Mouse (Mus musculus) kidney, postnatal 0 days (tissue): ENCODE data around the gene Gga1. TPM values are rescaled to one million over a fixed set of nuclear protein-coding genes. Genes with fewer than 3 reads are reported as not detected.

Source experiments
- ATAC-seq: fragments of 200-750 bp; cut with Nextera tagmentation; replicated peaks from 2 replicates; pipeline ENCODE4 v1.8.0; 2017; ENCODE audit warnings: low read depth, moderate number of reproducible peaks, moderate TSS enrichment, moderate library complexity; ENCODE audit not compliant: low FRiP score
- DNase-seq: peaks from one replicate; pipeline ENCODE4 v3.0.0-alpha.2; 2016; ENCODE audit warnings: low spot score
- H3K27ac ChIP-seq: fragments of 300-500 bp; sonication (generic); 2 replicates; pipeline ENCODE4 v1.5.1; 2014; ENCODE audit warnings: mild to moderate bottlenecking
- H3K27me3 ChIP-seq: fragments of 300-500 bp; sonication (generic); 2 replicates; pipeline ENCODE4 v1.6.1; 2014; ENCODE audit warnings: low read length, mixed read lengths; ENCODE audit not compliant: insufficient read depth
- H3K36me3 ChIP-seq: fragments of 300-500 bp; sonication (generic); 2 replicates; pipeline ENCODE4 v1.6.1; 2014; ENCODE audit warnings: low read length, mixed read lengths; ENCODE audit not compliant: insufficient read depth
- H3K4me1 ChIP-seq: fragments of 300-500 bp; sonication (generic); replicated peaks from 2 replicates; pipeline ENCODE4 v1.6.1; 2014; ENCODE audit warnings: antibody characterized with exemption, low read length, mixed read lengths; ENCODE audit not compliant: insufficient read depth
- H3K4me2 ChIP-seq: fragments of 300-500 bp; sonication (generic); 2 replicates; pipeline ENCODE4 v1.6.1; 2014; ENCODE audit warnings: mild to moderate bottlenecking, low read length, moderate library complexity, mixed read lengths
- H3K4me3 ChIP-seq: fragments of 300-500 bp; sonication (generic); replicated peaks from 2 replicates; pipeline ENCODE4 v1.5.1; 2014; ENCODE audit warnings: low read depth, low read length
- H3K9ac ChIP-seq: fragments of 300-500 bp; sonication (generic); 2 replicates; pipeline ENCODE4 v1.6.1; 2014; ENCODE audit warnings: low read depth, low read length
- H3K9me3 ChIP-seq: fragments of 300-500 bp; sonication (generic); replicated peaks from 2 replicates; pipeline ENCODE4 v1.6.1; 2016; ENCODE audit warnings: low read length, inconsistent platforms, mixed read lengths
- CTCF ChIP-seq: IDR thresholded peaks from 2 replicates; pipeline ENCODE4 v1.5.1; 2016; ENCODE audit warnings: antibody characterized with exemption, low read depth, mild to moderate bottlenecking, moderate library complexity
- WGBS: fragments of 180-500 bp; shearing (Covaris S2); extraction: QIAGEN DNeasy Blood & Tissue Kit; methylation state at CpG from one replicate; pipeline ENCODE4 v1.1.7; 2014; 5-methylcytosine and 5-hydroxymethylcytosine counted together
- polyA plus RNA-seq: library from polyadenylated mRNA; unstranded; fragments of >200 nt; fragmentation: Nextera tagmentation; extraction: Ambion mirVana; gene quantifications from 2 replicates; pipeline ENCODE4 v1.2.1, GENCODE M21; 2015

Gga1 gene
- polyA plus RNA-seq, 1 experiment from 2014 or later: 41.5 TPM

DNA sequence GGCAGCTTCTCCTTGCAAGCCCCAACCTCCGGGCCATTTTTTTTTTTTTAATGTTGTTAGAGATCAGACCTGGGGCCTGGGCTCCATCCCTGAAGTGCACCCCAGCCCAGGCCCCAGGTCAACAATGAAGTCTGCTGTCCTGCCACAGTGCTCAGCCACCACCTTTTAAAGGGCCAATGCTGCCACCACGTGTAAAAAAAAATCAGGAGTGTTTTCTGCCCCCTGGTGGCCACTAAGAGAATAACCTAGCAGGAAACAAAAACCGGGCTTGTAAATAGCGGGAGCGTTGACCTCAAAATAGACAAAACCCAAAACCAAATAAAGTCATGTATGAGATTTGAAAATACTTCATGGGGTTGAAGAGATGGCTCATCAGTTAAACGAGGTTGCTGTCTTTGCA is 7.2 kb upstream of the Gga1 start:
- Histone ChIP-seq H3K36me3 (no peaks in the 10 kb centered on the region), H3K9ac (no peak overlapping the region), H3K9me3 (no peaks in the 10 kb centered on the region), H3K27ac (no peak overlapping the region), H3K4me2 (no peak overlapping the region), H3K27me3 (no peaks in the 10 kb centered on the region), H3K4me3 (no peak overlapping the region), H3K4me1 (peaks cover 8% of the 10 kb centered on the region)
- WGBS: 28% methylated on average over 6 of the region's 6 CpGs
- DNase-seq (peak; percentile 83), ATAC-seq (no peak)
- TF ChIP-seq CTCF: peak; percentile 87

DNA sequence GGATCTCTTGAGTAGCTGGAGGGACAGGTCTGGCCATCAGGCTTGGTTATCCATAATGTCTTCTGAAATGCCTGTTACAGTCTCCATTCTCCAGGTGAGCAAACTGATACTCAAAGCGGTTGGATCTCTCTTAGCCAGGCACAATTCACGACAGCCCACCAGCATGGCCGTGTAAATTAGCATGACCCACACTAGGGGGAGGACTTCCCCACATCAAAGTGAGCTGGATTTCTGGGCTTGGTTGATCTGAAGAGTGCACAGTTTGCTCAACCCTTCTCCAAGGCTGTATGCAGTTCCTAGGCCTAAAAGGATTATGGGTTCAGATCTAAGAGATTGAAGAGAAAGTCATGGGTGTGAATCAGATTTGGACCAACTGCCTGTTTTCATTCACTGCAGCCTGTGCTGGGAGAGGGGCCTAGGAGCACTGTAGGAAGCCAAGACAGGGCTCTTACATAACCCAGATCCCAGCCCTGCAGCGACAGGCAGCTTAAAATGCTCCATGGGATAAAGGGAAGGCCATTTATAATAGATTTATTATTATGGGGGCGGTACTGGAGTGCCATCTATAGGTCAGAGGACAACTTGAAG is 4.9 kb upstream of the Gga1 start:
- Histone ChIP-seq H3K27me3 (no peaks in the 10 kb centered on the region), H3K4me3 (no peak overlapping the region), H3K9ac (no peak overlapping the region), H3K36me3 (no peaks in the 10 kb centered on the region), H3K9me3 (no peaks in the 10 kb centered on the region), H3K4me2 (no peak overlapping the region), H3K27ac (no peak overlapping the region), H3K4me1 (peaks cover 8% of the 10 kb centered on the region)
- peak; percentile 49; the same call in 1 of the 2 replicates for TF ChIP-seq CTCF
- 44% methylated on average over 5 of the region's 5 CpGs for WGBS
- DNase-seq (no peak), ATAC-seq (no peak)

DNA sequence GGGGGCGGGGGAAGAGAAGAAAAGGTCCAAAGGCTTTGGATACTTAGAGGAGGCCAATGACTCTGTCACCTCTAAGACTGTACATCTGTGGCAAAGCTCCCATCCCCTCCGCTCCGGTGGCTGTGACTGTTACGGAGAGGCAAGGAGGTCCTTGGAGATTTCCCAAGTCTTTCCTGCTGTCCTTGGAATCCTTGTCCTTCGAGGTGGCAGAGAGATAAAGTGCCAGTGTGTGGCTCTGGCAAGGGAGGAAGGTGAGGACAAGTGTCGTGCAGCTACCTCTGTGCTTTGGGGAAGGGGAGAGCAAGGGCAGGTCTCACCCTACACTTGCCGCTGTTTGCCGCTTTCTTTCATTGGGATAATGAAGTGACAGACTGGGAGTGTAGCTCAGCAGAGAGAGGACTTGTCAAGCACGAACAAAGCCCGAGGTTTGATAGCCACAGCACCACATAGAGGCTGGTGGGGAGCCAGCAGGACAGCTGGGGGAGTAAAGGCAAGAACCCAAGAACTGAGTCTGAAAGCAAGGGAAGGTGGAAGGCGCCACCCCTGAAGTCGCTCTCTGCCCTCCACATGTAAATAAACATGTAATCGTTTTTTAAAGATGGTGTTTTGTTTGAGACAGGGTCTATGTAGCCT is 3.1 kb upstream of the Gga1 start:
- no peak for ATAC-seq
- Histone ChIP-seq H3K9ac (no peak overlapping the region), H3K4me3 (no peak overlapping the region), H3K9me3 (no peaks in the 10 kb centered on the region), H3K27me3 (no peaks in the 10 kb centered on the region), H3K27ac (no peak overlapping the region), H3K4me2 (no peak overlapping the region), H3K4me1 (0 out of 2 replicates have a peak, but pooled peaks cover 5% of the 10 kb centered on the region), H3K36me3 (no peaks in the 10 kb centered on the region)
- WGBS: 64% methylated on average over 13 of the region's 13 CpGs
- DNase-seq: no peak
- TF ChIP-seq CTCF: no peak

DNA sequence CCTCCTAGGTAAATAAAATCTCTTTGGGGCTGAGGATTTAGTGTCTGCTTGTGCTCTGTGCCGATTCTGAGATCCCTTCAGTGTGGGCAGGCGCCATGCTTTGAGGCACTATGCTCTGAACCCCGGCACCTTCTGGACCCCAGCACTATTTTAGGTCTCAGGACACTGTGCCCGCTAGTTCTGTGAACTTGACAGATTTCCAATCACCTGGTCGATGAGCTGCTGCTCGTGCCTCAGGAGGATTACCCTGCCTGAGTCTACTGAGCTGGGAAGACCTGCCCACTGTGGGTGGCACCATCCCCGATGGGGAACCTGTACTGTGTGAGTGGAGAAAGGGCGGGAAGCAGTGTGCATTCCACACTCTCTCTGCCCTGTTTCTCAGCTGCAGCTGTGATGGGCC is 2.0 kb upstream of the Gga1 start:
- 76% methylated on average over 8 of the region's 8 CpGs for WGBS
- H3K36me3 ChIP-seq: no peaks in the 10 kb centered on the region
- H3K9me3 ChIP-seq: no peaks in the 10 kb centered on the region
- no peak overlapping the region for H3K4me3 ChIP-seq
- H3K27ac ChIP-seq: peak overlapping the region; percentile 97; the same call in 1 of the 2 replicates
- H3K9ac ChIP-seq: no peak overlapping the region
- no peak for DNase-seq
- no peak overlapping the region for H3K4me2 ChIP-seq
- H3K27me3 ChIP-seq: no peaks in the 10 kb centered on the region
- no peak for ATAC-seq
- H3K4me1 ChIP-seq: peaks cover 14% of the 10 kb centered on the region; the same call in 1 of the 2 replicates
- TF ChIP-seq CTCF: no peak

DNA sequence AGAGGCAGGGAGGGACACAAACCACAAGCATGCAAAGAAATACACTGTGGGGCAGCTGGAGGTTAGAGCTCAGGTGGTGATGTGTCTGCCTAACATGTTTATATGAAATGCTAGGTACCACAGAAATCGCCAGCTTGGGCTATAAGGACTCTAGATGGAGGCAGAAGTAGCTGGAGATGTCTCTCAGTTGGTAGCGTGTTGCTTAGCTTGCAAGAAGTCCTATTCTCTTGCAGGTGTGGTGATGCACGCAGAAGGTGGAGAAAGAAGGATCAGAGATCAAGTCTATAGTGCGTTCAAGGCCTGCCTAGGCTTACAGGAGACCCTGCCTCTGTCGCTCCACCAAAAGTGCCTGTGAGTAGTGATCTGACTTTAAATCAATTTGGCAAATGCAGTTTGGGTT is 1.5 kb upstream of the Gga1 start:
- Histone ChIP-seq H3K27ac (peak overlapping the region; percentile 97), H3K4me3 (0 out of 2 replicates have a peak overlapping the region, but pooled peaks have one; percentile 58), H3K9ac (no peak overlapping the region; the same call in 1 of the 2 replicates), H3K36me3 (0 out of 2 replicates have a peak, but pooled peaks cover 2% of the 10 kb centered on the region), H3K27me3 (no peaks in the 10 kb centered on the region), H3K9me3 (no peaks in the 10 kb centered on the region), H3K4me1 (peaks cover 14% of the 10 kb centered on the region; the same call in 1 of the 2 replicates), H3K4me2 (peak overlapping the region; percentile 78; the same call in 1 of the 2 replicates)
- DNase-seq (no peak), ATAC-seq (no peak)
- no peak for TF ChIP-seq CTCF
- WGBS: 71% methylated on average over 5 of the region's 5 CpGs

DNA sequence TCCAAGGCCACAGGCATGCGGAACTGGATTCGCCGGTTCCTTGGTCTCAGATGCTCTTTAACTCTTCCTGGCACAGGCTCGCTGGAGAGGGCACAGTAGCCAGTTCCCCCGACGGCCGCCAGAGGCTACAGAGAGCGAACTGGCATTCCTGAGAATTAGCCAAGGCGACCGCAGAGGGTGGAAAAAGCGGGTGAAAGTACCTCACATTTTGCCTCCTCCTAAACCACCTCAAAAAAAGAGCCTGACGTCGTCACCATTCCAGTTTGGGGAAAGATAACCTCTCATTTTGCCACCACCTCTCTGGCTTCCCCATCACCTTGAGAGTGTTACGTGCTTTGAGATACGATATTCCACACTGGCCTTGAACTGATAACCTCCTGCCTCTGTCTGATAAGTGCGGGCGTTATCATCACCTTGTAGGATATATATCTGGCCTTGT is 713 bp upstream of the Gga1 start:
- 4% methylated on average over 17 of the region's 17 CpGs for WGBS
- Histone ChIP-seq H3K27ac (peak overlapping the region; percentile 97), H3K4me1 (peaks cover 14% of the 10 kb centered on the region; the same call in 1 of the 2 replicates), H3K27me3 (no peaks in the 10 kb centered on the region), H3K4me2 (peak overlapping the region; percentile 78), H3K4me3 (peak overlapping the region; percentile 58), H3K9ac (peak overlapping the region; percentile 80; the same call in 1 of the 2 replicates), H3K9me3 (no peaks in the 10 kb centered on the region), H3K36me3 (peaks cover 8% of the 10 kb centered on the region)
- ATAC-seq (peak; percentile 42), DNase-seq (peak; percentile 93)
- TF ChIP-seq CTCF: peak; percentile 77
